Mouse (Mus musculus): Measurements from ENCODE around the gene Kcnk5.
A peak's percentile ranks its signal among the peaks of the same experiment; 100 is the strongest.

Gene Kcnk5

DNA sequence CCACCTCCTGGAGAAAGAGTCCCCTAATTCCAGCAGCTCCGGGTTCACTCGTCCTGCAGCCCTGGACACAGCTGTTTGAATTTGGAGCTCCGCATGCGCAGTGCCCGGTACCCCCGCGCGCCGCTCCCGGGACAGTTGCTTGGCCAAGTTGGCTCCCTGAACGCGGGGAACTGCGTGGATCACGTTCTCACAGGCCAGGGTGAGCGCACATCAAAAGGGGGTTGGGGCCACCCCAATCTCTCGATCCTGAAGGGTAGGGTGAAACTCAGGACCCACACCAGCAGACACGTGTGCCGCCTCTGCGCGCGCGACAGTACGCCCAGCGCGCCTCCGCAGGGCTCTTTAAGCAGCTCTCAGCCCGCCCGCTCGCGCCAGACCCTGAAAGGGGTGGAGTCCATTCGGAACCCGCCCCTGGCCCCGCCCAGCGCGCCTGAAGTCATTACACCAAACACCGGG, at the start of gene Kcnk5:
Kcnk5 (minus strand) TSS at position 344 of the 456 bp plus-strand sequence.
- DNase-seq (ENCODE audit: low read depth) = peak; percentile 92

DNA sequence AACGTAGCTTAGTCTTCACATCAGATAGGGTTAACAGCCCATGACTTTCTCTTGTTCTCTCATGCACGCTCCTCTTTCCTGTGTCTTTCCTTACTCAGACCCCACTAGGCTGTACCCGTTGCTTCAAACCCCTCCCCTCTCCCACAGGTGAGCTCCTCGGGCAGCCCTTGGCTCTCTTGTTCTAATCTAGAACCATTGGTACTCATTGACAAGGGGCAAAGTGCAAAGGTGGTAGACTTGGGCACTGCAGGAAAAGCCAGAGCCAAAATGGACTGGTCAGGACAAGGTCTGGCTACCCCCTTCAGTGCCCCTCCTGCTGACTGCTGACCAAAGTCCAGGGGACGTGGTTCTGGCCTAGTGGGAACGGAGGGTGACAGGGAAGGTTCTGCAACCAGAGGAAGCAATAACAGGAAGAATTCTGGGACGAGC, 48.5 kb upstream of the Kcnk5 start:
- no peak for DNase-seq (ENCODE audit: low read depth)

DNA sequence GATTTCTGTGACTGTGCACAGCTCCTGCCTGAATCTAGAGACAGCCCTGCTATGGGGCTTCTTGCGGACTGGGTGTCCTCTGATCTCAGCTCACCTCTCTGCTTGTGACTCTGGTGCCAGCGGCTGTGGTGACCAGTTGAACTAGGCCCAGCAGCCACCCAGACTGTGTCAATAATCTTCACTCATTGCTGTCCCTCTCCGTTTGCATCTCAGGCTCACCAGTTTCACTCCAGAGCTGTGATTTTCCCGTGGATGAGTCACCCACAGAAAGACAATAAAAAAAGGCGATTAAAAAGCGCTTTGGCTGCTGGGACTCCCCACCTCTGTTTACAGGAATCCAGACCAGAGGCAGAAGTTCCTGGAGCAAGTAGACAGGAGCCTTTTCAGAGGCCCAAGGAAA, 47.8 kb upstream of the Kcnk5 start:
- no peak for DNase-seq (ENCODE audit: low read depth)

DNA sequence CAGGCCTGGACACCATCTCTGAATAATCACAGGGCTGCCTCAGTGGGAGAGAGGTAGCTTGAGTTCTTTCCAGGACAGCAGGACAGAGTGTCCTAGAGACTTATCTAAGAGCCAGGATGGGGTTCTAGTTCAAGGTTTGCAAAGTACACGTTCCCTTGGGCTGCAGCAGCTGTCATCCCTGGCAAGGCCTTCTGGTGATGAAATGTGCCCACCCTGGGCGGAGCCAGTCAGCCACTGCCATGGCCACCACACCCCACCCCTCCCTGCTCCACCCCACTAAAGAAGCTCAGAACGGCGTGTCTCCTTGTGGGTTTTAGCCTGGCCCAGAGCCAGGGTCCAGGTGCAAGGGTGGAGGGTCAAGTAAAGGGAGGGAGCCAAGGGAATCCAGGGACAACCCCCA, 46.7 kb upstream of the Kcnk5 start:
- DNase-seq (ENCODE audit: low read depth) = no peak

DNA sequence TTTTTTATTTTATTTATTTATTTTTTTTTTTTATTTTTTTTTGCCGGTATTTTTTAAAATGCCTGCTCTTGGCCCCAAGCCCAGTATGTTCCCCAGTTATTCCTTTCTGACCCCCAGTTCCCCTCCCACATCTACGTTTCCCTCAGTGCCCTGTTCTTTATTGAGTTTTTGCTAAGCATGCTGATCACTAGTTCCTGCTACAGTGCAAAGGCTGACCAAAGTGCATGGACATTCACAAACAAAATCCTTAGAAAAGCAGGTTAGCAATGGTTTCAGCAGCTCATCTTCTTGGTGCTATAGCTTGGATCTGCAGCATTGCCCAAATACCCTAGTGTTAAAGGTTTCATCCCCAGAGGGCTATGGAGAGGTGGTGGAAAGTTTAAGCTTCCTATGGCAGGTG, 45.4 kb upstream of the Kcnk5 start:
- no peak for DNase-seq (ENCODE audit: low read depth)

DNA sequence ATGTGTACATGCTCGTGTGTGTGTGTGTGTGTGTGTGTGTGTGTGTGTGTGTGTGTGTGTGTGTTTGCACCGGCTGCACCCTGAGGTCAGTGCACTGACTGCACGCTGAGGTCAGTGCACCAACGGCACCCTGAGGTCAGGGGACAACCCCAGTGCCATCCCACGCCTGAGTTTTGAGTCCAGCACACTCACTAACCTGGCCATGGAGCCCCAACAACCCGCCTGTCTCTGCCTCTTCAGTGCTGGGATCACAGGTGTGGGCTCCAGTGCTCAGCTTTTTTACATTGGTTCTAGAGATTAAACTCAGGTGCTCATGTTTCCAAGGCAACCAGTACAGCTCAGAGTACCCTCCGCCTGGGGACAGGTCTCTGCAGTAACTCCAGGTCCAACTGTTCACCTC, 44.9 kb upstream of the Kcnk5 start:
- no peak for DNase-seq (ENCODE audit: low read depth)

DNA sequence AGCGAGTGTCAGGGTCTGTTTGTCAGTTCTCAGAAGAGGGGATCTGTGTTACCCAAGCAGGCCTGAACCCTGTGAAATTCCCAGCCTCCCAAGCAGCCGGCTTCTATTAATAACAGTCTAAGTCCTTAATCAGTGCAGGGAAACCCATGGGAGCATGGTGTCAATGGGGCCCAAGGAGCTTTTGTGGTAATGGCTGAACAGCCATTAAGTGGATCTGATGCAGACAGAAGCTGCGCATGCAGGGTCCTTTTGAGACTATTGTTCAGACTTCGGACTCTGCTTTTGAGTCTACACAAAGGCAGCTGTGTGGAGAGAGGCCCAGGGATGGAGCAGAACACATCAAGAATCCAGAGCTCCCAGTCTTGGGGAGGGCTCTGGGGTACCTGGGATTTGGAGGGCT, 43.9 kb upstream of the Kcnk5 start:
- DNase-seq (ENCODE audit: low read depth) = no peak

DNA sequence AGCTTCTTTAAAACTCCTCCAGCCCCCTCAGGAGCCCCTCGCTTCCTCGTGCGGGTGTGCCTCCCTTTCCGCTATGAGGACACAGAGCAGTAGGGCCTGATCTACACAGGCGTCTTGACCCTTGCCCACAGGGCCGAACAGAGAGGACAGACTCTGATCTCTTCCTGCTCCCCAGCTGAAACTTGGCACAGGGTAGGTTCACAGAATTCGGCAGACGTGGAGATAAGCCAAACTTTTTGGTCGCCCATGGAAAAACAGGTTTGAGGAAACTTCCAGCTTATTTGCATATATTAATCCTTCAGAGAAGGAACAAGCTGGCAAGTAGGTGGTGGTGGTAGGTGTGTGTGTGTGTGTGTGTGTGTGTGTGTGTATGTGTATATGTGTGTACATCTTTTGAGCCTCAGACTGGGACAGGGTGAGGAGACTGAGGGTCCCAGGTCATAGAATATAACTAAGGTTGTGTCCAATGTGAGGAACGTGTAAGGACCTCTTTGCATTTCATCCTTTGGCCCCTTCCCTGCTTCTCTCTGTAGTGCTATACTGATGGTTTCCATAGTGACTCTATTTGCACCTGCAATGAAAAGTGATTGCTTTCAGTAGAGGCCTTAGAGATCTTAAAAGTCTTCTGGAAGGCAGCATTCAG, 43.1 kb upstream of the Kcnk5 start:
- no peak for DNase-seq (ENCODE audit: low read depth)

DNA sequence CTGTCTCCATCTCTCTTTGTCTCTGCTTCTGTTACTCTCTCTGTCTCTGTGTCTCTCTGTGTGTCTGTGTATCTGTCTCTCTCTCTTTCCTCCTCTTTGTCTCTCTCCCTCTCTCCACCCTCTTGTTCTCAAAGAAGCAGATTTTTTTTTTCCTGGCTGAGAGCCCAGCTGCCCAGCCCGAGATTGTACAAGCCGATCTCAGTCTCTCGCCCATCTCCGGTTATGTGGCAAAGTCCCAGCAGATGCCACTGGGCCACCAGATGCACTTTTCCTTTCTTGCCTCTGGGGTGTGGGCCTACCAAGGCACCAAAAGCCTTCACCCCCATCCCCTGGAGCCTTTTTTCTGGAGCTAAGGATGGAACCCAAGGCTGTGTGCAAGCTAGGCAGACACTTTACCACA, 42.6 kb upstream of the Kcnk5 start:
- no peak for DNase-seq (ENCODE audit: low read depth)

DNA sequence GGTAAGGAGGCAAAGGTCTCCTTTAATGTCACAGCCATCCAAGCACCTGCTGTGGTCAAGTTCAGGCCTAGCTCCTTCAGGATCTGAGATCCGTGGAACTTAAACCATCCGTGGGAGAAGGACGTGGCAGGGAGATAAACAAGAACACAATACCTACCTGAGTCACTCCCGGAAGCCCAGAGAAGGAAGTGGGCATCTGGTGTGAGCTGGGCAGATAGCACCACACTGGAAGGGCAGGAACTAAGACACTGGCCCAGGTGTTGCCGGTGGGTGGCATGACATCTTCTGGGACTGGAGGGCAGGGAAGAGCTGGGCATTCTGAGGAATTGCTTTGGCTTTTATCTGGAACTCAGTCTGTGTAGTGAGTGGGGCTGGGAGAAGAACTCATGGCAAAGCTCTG, 41.6 kb upstream of the Kcnk5 start:
- no peak for DNase-seq (ENCODE audit: low read depth)

DNA sequence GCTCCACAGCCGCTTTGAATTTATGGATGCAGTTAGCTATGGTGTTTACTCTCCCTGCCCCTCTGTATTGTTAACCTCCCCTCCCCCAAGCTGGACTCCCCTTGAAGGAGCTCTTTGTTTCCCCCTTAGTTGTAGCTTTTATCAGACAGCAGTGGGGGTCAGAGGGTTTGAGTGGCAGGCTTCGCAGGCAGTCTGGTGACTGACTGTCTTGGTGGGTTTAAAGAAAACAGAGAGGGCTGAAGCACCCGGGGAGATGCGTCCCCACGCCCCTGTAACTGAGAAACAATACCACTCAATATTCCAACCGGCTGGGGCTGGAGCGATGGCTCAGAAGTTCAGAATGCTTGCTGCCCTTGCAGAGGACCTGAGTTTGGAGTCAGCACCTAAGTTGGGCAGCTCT, 39.5 kb upstream of the Kcnk5 start:
- DNase-seq (ENCODE audit: low read depth) = no peak

DNA sequence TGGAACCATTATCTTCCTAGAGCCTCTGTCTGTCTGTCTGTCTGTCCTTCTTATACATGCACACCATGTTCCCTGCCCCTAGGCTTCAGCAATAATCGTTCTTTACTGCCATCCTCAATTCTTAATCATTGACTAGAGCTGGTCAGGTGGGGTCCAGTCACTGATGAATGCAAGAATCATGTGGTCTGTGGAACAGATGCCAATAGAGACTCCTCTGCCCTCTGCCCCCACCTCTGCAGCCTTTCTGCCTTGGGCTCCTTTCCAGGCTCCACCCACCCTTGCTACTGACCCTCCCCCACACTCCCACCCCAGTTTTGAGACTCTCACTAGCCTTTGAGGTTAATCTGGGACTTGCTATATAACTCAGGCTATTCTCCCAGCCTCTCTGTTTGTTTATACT, 38.2 kb upstream of the Kcnk5 start:
- no peak for DNase-seq (ENCODE audit: low read depth)

DNA sequence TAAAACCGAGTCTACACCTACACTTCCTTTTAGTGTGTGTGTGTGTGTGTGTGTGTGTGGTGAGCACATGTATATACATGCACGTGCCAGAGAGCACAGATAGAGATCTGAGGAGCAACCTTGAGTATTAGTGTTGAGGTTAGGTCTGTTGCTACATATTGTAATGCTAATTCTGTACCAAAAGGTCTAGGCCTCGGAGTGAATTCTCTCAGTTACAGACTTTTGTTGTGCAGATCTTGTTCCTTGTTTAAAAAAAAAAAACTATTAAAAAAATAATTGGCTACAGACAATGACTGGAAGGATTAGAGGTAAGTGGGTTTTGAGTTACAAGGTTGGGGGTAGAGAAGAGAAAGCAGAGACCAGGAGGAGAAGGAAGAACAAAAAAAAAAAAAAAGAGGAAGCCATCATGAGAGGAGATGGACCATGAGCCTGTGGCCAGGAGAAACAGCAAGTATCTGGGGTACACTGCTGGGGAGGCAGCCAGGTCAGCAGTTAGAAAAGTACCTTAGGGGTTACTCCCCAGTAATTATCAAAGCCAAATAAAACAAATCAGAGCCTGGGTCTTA, 35.8 kb upstream of the Kcnk5 start:
- DNase-seq (ENCODE audit: low read depth) = no peak

DNA sequence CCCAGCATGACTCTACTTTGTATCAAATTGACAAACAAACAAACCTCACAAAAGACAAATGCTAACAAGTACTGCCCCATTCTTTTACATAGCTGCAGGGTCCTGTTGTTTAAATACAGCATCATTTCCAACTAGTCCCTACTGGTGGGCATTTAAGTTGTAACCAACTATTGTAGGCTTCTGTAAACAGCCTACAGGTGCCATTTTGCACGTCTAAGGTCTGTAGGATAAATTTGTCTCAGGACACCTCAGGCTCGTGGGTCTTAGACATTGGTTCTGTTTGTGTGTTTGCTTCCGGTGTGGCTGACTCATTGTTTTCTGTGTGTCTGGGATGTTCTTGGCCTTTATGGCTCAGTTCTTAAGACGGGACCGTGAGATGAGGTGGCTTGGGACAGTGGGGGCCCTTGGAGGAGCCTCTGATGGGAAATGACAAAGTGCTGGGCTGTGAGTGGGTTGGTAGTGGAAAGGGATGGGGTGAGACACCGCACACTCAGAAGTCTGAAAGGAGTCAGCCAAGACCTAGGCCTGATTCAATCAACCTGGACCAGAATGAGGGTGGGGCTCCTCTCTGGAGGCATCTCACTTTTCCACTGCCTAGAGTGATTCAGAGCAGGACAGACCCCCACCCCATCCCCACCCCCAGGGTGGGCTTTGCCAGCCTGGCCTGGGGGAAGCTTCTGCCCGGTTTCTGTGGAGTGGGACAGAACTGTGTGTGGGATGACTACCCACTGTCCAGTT, 35.1 kb upstream of the Kcnk5 start:
- no peak for DNase-seq (ENCODE audit: low read depth)

DNA sequence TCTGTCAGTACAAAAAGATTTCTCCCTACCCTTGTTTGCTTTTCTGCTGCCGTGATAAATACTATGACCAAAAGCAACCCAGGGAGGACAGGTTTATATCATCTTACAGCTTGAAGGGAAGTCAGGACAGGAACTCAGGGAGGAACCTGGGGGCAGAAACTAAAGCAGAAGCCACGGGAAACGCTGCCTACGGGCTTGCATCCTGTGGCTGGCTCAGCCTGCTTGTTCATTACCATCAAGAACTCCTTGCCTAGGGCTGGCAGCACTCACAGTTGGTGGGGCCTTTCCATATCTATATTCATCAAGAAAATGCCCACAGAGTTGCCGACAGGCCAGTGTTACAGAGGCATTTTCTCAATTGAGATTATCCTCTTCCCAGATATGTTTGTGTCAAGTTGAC, 34.2 kb upstream of the Kcnk5 start:
- DNase-seq (ENCODE audit: low read depth) = peak; percentile 8

DNA sequence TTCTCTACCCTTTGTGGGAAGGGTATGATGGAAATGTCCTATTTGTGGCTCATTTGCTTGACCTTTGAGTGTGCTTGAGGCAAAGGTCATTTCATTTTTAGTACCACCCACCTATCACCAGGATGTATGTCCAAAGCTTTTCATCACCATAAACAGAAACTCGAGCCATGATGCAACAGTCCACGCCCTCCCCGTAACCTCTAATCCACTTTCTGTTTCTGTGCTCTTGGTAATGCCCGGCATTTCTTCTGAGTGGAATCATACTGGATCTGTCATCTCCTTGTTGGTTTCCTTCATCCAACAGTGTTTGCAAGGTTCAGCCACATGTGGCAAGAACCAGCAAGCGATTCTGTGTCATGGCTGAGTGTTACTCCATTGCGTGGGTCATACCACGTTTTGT, 32.5 kb upstream of the Kcnk5 start:
- no peak for DNase-seq (ENCODE audit: low read depth)

DNA sequence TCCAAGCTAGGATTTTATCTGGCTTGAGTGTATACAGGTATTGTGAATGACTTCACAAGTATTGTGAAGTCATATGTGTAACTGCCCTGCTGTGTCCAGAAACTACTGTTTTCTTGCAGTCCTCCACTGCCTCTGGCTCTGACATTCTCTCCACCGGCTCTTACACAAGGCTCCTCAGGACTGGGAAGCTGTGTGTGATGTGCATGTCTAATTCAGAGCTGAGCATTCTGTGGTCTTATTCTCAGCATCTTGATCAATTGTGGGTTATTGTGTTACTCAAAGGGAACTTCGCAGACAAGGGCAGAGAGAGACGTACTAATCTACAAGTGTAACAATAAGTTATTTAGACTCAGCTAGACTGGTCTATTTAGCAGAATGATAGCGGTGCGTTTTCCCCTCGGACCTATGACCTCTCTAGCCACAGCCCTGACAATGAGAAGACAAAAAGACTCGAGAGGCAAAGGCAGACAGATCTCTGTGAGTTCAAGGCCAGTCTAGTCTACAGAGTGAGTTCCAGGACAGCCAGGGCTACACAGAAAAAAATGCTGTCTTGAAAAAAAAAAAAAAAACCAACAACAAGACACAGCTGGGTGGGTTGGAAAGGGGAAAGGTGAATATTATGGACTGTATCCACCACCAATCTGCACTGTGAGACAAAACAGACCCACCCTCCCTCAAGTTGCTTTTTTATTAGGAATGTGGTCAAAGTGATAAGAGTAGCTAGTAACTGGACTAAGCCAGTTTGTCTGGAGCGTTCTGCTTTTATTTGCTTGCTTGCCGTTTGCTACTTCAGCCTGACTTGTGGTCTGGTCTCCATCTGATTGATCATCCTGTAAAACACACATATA, 30.4 kb upstream of the Kcnk5 start:
- no peak for DNase-seq (ENCODE audit: low read depth)

DNA sequence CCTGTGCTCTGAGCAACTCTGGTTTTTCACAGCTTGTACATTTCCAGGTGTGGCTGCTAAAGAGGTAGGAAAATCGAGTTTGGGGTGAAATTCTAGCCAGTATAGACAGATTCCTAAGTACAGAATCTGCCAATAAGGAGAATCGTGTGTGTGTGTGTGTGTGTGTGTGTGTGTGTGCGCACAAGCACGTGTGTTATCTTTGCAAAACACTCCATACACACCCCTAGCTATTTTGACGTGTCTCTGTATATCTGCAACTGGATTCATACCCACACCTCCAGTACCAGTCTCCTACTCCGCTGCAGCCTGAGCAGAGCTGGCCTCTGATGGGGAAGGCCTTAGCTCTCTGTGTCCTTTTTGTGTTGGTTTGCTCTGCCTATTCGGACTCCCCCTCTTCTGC, 28.3 kb upstream of the Kcnk5 start:
- DNase-seq (ENCODE audit: low read depth) = no peak

DNA sequence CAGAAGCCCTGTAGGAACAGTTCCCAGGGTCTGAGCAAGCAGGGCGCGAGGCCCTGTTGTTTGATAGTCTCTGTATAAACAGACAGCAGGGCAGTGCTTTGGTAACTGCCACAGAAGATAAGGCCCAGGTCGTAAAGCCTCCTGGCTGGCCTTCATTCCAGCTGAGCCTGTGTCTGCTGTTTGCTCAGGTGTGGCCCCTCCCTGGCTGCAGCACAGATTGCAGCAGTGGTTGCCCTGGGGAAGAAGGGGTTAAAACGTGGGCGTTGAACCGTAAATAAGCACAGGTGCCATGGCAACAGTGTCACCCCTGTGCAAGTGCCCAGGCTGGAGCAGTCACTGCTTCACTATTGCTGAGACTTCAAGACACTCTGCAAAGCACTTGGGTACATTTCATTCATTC, 26.8 kb upstream of the Kcnk5 start:
- no peak for DNase-seq (ENCODE audit: low read depth)

DNA sequence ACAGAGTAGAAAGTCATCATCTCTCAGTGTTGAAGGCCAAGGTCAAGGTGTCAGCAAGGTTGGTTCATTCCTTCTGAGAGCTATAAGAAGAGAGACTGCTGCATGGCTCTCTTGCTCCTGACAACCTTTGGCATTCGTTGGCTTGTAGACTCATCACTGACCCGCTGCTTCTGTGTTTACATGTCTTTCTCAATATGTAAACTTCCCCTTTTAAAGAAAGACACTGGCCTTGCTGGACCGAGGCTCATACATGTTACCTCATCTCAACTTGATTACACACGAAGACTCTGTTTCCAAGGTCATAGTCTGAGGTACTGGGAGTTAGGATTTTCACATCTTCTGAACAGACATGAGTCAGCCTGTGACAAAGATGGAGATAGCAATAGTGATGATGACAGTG, 24.1 kb upstream of the Kcnk5 start:
- DNase-seq (ENCODE audit: low read depth) = no peak

DNA sequence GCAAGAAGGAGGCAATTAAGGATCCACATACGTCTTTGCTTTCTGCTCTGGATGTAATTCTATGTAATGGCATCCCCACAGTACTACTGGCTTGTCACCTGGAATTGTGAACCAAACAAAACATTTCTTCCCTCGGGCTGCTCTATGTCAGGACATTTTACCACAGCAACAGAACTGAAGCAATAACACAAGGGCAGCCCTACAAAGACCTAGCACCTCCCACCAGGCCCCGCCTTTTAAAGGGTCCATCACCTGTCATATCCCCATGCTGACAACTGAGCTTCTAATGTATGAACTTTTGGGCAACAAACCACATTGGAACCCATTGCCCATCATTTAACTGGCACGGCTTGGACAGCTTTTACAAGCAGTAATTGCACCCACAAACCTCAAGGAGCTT, 21.7 kb upstream of the Kcnk5 start:
- no peak for DNase-seq (ENCODE audit: low read depth)

DNA sequence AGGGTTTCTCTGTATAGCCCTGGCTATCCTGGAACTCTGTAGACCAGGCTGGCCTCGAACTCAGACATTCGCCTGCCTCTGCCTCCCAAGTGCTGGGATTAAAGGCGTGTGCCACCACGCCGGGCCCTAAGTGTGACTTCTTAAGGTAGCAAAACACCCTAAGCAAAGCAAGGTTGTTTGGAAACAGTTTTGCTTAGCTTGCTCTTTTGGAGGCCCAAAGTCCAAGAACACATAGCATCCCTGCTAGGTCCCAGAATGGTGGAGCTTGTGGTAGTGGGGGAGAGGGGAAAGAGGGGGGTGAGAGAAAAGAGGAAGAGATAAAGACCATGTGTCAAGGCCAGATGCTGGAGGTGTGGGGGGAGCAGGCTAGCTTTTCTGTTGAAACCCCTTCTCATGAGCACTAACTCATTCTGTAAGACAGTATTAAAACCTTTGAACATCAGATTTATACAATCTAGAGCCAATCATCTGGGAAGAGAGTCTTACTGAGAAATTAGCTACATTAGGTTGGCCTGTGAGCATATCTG, 21.1 kb upstream of the Kcnk5 start:
- no peak for DNase-seq (ENCODE audit: low read depth)
